Mouse (Mus musculus): ENCODE data around the gene Clec16a. TPM values are rescaled to one million over a fixed set of nuclear protein-coding genes. Genes with fewer than 3 reads are reported as not detected.

Clec16a gene
- polyA plus RNA-seq, 2 experiments = 2.7 to 10.0 TPM

DNA sequence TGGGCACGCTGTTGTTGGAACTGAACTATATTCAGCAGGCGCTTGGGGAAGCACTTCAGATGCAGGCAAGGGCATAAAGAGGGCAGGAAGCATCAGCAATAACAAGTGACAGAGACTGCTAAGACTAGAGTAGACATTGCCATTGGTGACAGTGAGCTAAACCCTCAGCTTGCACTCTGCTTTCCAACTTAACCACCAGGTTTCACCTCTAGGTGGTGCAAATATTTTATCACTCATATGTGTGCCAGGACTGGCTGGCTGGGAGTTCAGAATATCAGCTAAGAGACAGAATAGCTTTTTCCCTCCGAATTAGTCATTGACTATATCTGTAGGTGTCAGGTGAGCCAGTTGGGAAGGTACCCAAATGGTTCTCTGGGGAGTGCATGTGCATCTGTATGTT lies 41.4 kb downstream of the Clec16a start:
- ATAC-seq (ENCODE audit: insufficient read depth) (no peak), DNase-seq (ENCODE audit: low read depth in 3 of 3, low spot score in 3 of 3) (no peak)
- Histone ChIP-seq H3K27ac (no peak overlapping the region), H3K4me2 (ENCODE audit: low read depth) (no peak overlapping the region), H3K4me3 (ENCODE audit: insufficient read depth in 1 of 2, low read depth in 2 of 2, low read length in 2 of 2) (no peak overlapping the region), H3K4me1 (replicated peaks; ENCODE audit: control insufficient read depth in 2 of 2, insufficient read depth in 2 of 2, low read length in 1 of 2) (peaks cover 0 to 2% of the 10 kb centered on the region in 2 experiments; a peak in 1 of 4 replicates), H3K9ac (replicated peaks) (no peak overlapping the region), H3K9me3 (ENCODE audit: control insufficient read depth, low read length) (no peaks in the 10 kb centered on the region), H3K27me3 (ENCODE audit: control insufficient read depth, insufficient read depth, low read length) (no peaks in the 10 kb centered on the region), H3K36me3 (replicated peaks; ENCODE audit: control insufficient read depth, insufficient read depth, low read depth) (no peaks in the 10 kb centered on the region; the same call in 1 of the 2 replicates)
- no peak; the same call in 1 of the 2 replicates for TF ChIP-seq CTCF (IDR thresholded peaks at IDR 0.05; ENCODE audit: low read depth)
- 63% methylated on average over 3 of the region's 3 CpGs for WGBS (ENCODE audit: insufficient replicate concordance)

DNA sequence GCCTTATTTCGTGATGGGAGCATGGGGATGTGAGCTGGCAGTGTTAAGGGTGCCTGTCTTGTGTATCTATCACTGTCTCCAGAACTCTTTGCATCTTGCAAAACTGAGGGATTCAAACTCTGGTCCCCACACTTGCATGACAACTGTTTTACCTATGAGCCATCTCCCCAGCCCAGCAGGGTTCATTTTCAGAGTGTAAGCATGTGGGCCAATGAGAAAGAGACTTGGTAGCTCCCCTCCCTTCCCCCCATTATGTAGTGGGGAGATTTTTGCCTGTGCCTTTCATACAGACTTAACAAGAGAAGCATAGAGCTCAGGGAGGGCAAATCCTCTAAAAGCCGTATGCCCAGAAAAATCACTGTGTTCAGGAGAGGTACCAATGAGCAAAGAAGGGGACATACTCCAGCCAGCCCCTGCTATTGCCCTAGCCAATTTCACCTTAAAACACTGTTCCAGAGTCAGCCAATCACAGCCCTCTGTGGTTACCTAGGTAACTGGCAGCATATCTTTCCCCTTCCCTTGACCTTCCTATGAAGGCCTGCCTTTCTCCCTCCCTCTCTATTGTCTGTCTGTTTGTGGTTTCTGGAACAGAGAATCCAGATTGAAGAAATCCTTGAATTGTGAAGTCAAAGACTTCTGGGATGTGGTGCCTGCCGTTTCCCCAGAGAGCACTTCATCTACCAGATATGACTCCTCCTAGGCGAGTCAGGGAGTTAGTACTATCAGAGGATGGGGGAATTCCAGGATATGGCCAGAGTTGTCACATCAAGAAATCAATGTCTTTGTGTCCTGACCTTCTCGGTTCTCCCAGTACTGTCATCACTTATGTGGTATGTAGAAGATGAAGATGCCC lies 55.0 kb downstream of the Clec16a start:
- H3K4me3 ChIP-seq (ENCODE audit: insufficient read depth in 1 of 2, low read depth in 2 of 2, low read length in 2 of 2) = no peak overlapping the region
- TF ChIP-seq CTCF (IDR thresholded peaks at IDR 0.05; ENCODE audit: low read depth) (no peak), EP300 (IDR thresholded peaks at IDR 0.05; ENCODE audit: low read depth) (no peak)
- H3K27me3 ChIP-seq (ENCODE audit: control insufficient read depth, insufficient read depth, low read length) = no peaks in the 10 kb centered on the region
- ATAC-seq (ENCODE audit: insufficient read depth) (no peak), DNase-seq (ENCODE audit: low read depth in 3 of 3, low spot score in 3 of 3) (no peak)
- 66% methylated on average over 5 of the region's 5 CpGs for WGBS (ENCODE audit: insufficient replicate concordance)
- H3K36me3 ChIP-seq (replicated peaks; ENCODE audit: control insufficient read depth, insufficient read depth, low read depth) = no peaks in the 10 kb centered on the region
- no peak overlapping the region for H3K27ac ChIP-seq
- H3K9ac ChIP-seq (replicated peaks) = no peak overlapping the region
- no peaks in the 10 kb centered on the region for H3K4me1 ChIP-seq (replicated peaks; ENCODE audit: control insufficient read depth in 2 of 2, insufficient read depth in 2 of 2, low read length in 1 of 2)
- no peaks in the 10 kb centered on the region for H3K9me3 ChIP-seq (ENCODE audit: control insufficient read depth, low read length)
- H3K4me2 ChIP-seq (ENCODE audit: low read depth) = no peak overlapping the region

DNA sequence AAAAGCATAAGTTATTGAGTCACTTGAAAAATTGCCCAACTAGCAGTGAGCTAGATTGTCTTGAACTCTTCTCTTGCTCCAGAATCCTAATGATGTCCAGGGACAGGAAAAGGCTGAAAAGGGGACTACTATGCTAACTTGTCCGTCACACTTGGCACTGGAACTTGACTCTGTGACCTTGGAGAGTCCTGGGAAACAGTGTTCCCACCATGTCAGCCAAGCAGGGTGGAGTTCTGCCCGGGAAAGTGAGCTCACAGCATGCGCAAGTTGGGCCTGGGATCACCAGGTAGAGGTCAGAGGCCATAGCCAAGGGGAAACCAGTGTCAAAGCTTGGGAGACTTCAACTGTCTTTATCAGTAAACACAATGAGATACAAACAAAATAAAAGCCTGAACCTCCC lies 62.7 kb downstream of the Clec16a start:
- Histone ChIP-seq H3K36me3 (replicated peaks; ENCODE audit: control insufficient read depth, insufficient read depth, low read depth) (no peaks in the 10 kb centered on the region), H3K27ac (no peak overlapping the region), H3K27me3 (ENCODE audit: control insufficient read depth, insufficient read depth, low read length) (no peaks in the 10 kb centered on the region), H3K4me1 (replicated peaks; ENCODE audit: control insufficient read depth in 2 of 2, insufficient read depth in 2 of 2, low read length in 1 of 2) (no peaks in the 10 kb centered on the region), H3K9me3 (ENCODE audit: control insufficient read depth, low read length) (no peaks in the 10 kb centered on the region), H3K4me3 (ENCODE audit: insufficient read depth in 1 of 2, low read depth in 2 of 2, low read length in 2 of 2) (no peak overlapping the region), H3K4me2 (ENCODE audit: low read depth) (no peak overlapping the region), H3K9ac (replicated peaks) (no peak overlapping the region)
- TF ChIP-seq CTCF (IDR thresholded peaks at IDR 0.05; ENCODE audit: low read depth) (no peak), EP300 (IDR thresholded peaks at IDR 0.05; ENCODE audit: low read depth) (no peak)
- ATAC-seq (ENCODE audit: insufficient read depth) = no peak
- no peak for DNase-seq (ENCODE audit: low read depth in 3 of 3, low spot score in 3 of 3)
- 74% methylated on average over 3 of the region's 3 CpGs for WGBS (ENCODE audit: insufficient replicate concordance)

DNA sequence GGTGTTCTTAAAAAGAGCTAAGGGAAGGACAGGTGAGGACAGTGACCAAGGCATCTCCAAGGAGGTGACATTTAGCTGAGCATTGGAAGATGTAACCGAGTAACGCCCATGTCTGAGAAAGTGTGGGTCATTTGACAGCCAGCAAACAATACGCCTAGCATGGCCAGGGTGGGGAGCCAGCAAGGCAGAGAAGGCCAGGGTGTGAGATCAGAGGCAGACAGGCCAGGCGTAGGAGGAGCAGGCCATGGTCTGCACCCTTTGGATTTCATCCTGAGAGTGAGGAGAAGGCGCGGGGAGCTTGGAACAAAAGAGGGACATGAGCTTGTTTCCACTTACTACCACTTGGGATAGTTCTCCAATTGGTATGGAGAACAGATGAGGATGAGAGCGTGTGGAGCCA lies 64.8 kb downstream of the Clec16a start:
- Histone ChIP-seq H3K9me3 (ENCODE audit: control insufficient read depth, low read length) (no peaks in the 10 kb centered on the region), H3K4me2 (ENCODE audit: low read depth) (no peak overlapping the region), H3K27ac (no peak overlapping the region), H3K27me3 (ENCODE audit: control insufficient read depth, insufficient read depth, low read length) (no peaks in the 10 kb centered on the region), H3K9ac (replicated peaks) (no peak overlapping the region), H3K4me3 (ENCODE audit: insufficient read depth in 1 of 2, low read depth in 2 of 2, low read length in 2 of 2) (no peak overlapping the region), H3K36me3 (replicated peaks; ENCODE audit: control insufficient read depth, insufficient read depth, low read depth) (no peaks in the 10 kb centered on the region), H3K4me1 (replicated peaks; ENCODE audit: control insufficient read depth in 2 of 2, insufficient read depth in 2 of 2, low read length in 1 of 2) (no peaks in the 10 kb centered on the region)
- no peak for TF ChIP-seq EP300 (IDR thresholded peaks at IDR 0.05; ENCODE audit: low read depth)
- TF ChIP-seq CTCF (IDR thresholded peaks at IDR 0.05; ENCODE audit: low read depth) = no peak
- DNase-seq (ENCODE audit: low read depth in 3 of 3, low spot score in 3 of 3) = no peak
- no peak for ATAC-seq (ENCODE audit: insufficient read depth)
- 71% methylated on average over 7 of the region's 7 CpGs for WGBS (ENCODE audit: insufficient replicate concordance)

DNA sequence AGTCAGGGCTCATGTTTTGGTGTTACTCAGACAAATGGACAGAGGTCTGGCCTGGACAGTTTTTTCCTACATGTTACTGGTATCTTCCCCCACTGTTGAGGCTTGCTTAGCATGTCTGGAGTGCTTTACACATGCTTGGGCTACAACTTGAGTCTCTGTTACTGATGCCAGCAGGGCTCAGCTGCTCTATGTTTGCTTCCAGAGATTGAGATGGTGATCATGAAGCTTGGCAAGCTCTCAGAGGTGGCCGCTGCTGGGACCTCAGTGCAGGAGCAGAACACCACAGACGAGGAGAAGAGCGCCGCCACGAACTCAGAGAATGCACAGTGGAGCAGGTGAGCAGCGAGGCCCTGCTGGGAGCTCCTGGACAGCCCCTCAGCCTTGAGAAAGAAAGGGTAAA lies 65.7 kb downstream of the Clec16a start:
- no peak overlapping the region for H3K9ac ChIP-seq (replicated peaks)
- no peak overlapping the region for H3K4me2 ChIP-seq (ENCODE audit: low read depth)
- no peaks in the 10 kb centered on the region for H3K9me3 ChIP-seq (ENCODE audit: control insufficient read depth, low read length)
- DNase-seq (ENCODE audit: low read depth in 3 of 3, low spot score in 3 of 3) (no peak), ATAC-seq (ENCODE audit: insufficient read depth) (no peak)
- no peaks in the 10 kb centered on the region for H3K27me3 ChIP-seq (ENCODE audit: control insufficient read depth, insufficient read depth, low read length)
- H3K27ac ChIP-seq = no peak overlapping the region
- TF ChIP-seq EP300 (IDR thresholded peaks at IDR 0.05; ENCODE audit: low read depth) (no peak), CTCF (IDR thresholded peaks at IDR 0.05; ENCODE audit: low read depth) (no peak)
- WGBS (ENCODE audit: insufficient replicate concordance) = 69% methylated on average over 6 of the region's 6 CpGs
- H3K4me3 ChIP-seq (ENCODE audit: insufficient read depth in 1 of 2, low read depth in 2 of 2, low read length in 2 of 2) = no peak overlapping the region
- H3K36me3 ChIP-seq (replicated peaks; ENCODE audit: control insufficient read depth, insufficient read depth, low read depth) = no peaks in the 10 kb centered on the region
- H3K4me1 ChIP-seq (replicated peaks; ENCODE audit: control insufficient read depth in 2 of 2, insufficient read depth in 2 of 2, low read length in 1 of 2) = no peaks in the 10 kb centered on the region

All from liver, embryonic 14.5 days (tissue).